Mouse (Mus musculus) heart, postnatal 0 days (tissue): ENCODE data around the gene Duox1.

Source experiments
- CTCF ChIP-seq: IDR thresholded peaks from 2 replicates; pipeline ENCODE4 v1.5.1; 2016; ENCODE audit warnings: antibody characterized with exemption, control low read depth, low read depth
- EP300 ChIP-seq: IDR thresholded peaks from 2 replicates; pipeline ENCODE4 v1.6.1; 2016; ENCODE audit warnings: antibody characterized with exemption, low read depth

- TF ChIP-seq CTCF (no peak), EP300 (no peak)
Observed at GRCm38 (mm10) chr2:122306184-122306583, 9.3 kb upstream of the Duox1 start.
